Comparison of ENCODE assay signal across 8 mouse cellular contexts in the genomic region with DNA sequence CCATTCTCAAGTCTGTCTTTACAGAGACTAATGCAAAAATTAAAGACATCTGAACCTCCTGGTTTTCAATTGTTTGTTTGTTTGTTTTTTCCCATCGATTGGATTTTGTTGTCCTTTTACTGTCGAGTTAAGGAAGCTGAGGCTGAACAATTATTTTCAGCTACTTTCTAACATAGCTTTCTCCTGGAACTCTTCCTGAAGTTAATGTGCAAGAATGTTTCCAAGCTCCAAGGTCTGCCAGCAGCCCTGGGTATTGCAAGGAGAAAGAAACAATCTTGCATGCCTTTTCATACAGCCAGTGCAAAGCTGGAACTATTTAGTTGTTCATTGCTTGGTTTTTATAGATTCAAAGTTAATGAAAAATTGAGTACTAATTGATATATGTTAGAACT. TPM values are rescaled to one million over a fixed set of nuclear protein-coding genes. Genes with fewer than 3 reads are reported as not detected.
DNase-seq lines count a peak whose midpoint lies in the region; ATAC-seq and TF ChIP-seq lines count a peak whose summit lies in the region.

No protein-coding gene starts in this region.

- no peak for TF ChIP-seq CTCF in ES-Bruce4 (IDR thresholded peaks at IDR 0.05; ENCODE audit: low read depth, low read length)
- no peak for TF ChIP-seq CTCF in thymus, adult 2 months (IDR thresholded peaks at IDR 0.05; ENCODE audit: borderline replicate concordance, control insufficient read depth, extremely low read depth, insufficient read depth, low read length, poor library complexity)

- H3K4me3 ChIP-seq in ES-Bruce4 (ENCODE audit: low read depth, low read length) = peak overlapping the region; percentile 97
- peak overlapping the region; percentile 64 for H3K4me3 ChIP-seq in hindbrain, embryonic 10.5 days
- peak overlapping the region; percentile 61 for H3K4me3 ChIP-seq in liver, embryonic 15.5 days (replicated peaks)
- H3K4me3 ChIP-seq in thymus, adult 2 months (ENCODE audit: control insufficient read depth, insufficient read depth, low read length) = no peak overlapping the region

- no peak for ATAC-seq in liver, embryonic 15.5 days (ENCODE audit: insufficient read depth)

- H3K4me2 ChIP-seq in liver, embryonic 15.5 days = peak overlapping the region; percentile 72

- no peaks in the 10 kb centered on the region for H3K9me3 ChIP-seq in ES-Bruce4 (replicated peaks; ENCODE audit: control insufficient read depth, insufficient read depth, low read length, poor library complexity, severe bottlenecking)
- no peaks in the 10 kb centered on the region for H3K9me3 ChIP-seq in hindbrain, embryonic 10.5 days
- H3K9me3 ChIP-seq in liver, embryonic 15.5 days (replicated peaks) = no peaks in the 10 kb centered on the region

- no peak overlapping the region for H3K27ac ChIP-seq in ES-Bruce4 (ENCODE audit: insufficient read depth, low read length)
- peak overlapping the region; percentile 89 for H3K27ac ChIP-seq in hindbrain, embryonic 10.5 days
- H3K27ac ChIP-seq in liver, embryonic 15.5 days (replicated peaks) = no peak overlapping the region
- no peak overlapping the region for H3K27ac ChIP-seq in thymus, adult 2 months (ENCODE audit: control insufficient read depth, insufficient read depth, low read length)

- 32% methylated on average over 2 of the region's 2 CpGs for WGBS in hindbrain, embryonic 10.5 days
- 11% methylated on average over 2 of the region's 2 CpGs for WGBS in liver, embryonic 15.5 days (ENCODE audit: insufficient replicate concordance)
- WGBS in thymus, adult 2 months = 9% methylated on average over 2 of the region's 2 CpGs

- H3K4me1 ChIP-seq in ES-Bruce4 (ENCODE audit: control insufficient read depth, insufficient read depth, low read length) = no peaks in the 10 kb centered on the region
- peaks cover 16% of the 10 kb centered on the region for H3K4me1 ChIP-seq in hindbrain, embryonic 10.5 days (replicated peaks)
- H3K4me1 ChIP-seq in liver, embryonic 15.5 days (replicated peaks) = no peaks in the 10 kb centered on the region
- H3K4me1 ChIP-seq in thymus, adult 2 months (replicated peaks; ENCODE audit: control insufficient read depth, insufficient read depth, low read length) = no peaks in the 10 kb centered on the region

- peak; percentile 22 to 32 for DNase-seq in adrenal gland, postnatal 36 days
- no peak for DNase-seq in adrenal gland, adult 8-10 months
- DNase-seq in hindbrain, embryonic 10.5 days (ENCODE audit: low spot score) = no peak
- no peak for DNase-seq in right cerebral cortex, postnatal 10 days (ENCODE audit: low spot score in 2 of 2)
- DNase-seq in thymus, adult 2 months = no peak
- no peak for DNase-seq in retina, postnatal 1 day

- H3K36me3 ChIP-seq in ES-Bruce4 (ENCODE audit: control insufficient read depth, insufficient read depth, low read length, poor library complexity, severe bottlenecking) = no peaks in the 10 kb centered on the region
- no peaks in the 10 kb centered on the region for H3K36me3 ChIP-seq in hindbrain, embryonic 10.5 days
- no peaks in the 10 kb centered on the region for H3K36me3 ChIP-seq in liver, embryonic 15.5 days (replicated peaks)
- H3K36me3 ChIP-seq in thymus, adult 2 months (ENCODE audit: control insufficient read depth, insufficient read depth, low read length) = no peaks in the 10 kb centered on the region

- no peaks in the 10 kb centered on the region for H3K27me3 ChIP-seq in ES-Bruce4 (ENCODE audit: control insufficient read depth, insufficient read depth, low read length, poor library complexity, severe bottlenecking)
- H3K27me3 ChIP-seq in hindbrain, embryonic 10.5 days (ENCODE audit: insufficient read depth, poor library complexity, severe bottlenecking) = no peaks in the 10 kb centered on the region
- H3K27me3 ChIP-seq in liver, embryonic 15.5 days = no peaks in the 10 kb centered on the region
- no peaks in the 10 kb centered on the region for H3K27me3 ChIP-seq in thymus, adult 2 months (ENCODE audit: control insufficient read depth, insufficient read depth, low read length)

- H3K9ac ChIP-seq in ES-Bruce4 (ENCODE audit: low read depth, poor library complexity, severe bottlenecking) = peak overlapping the region; percentile 83
- H3K9ac ChIP-seq in liver, embryonic 15.5 days = peak overlapping the region; percentile 47

- no peak for TF ChIP-seq EP300 in ES-Bruce4 (IDR thresholded peaks at IDR 0.05; ENCODE audit: insufficient read depth, low read depth, low read length)

- TF ChIP-seq POLR2A in ES-Bruce4 (IDR thresholded peaks at IDR 0.05; ENCODE audit: insufficient read depth, low read length) = no peak
- TF ChIP-seq POLR2A in thymus, adult 2 months (IDR thresholded peaks at IDR 0.05; ENCODE audit: control insufficient read depth, extremely low read depth, insufficient read depth, low read length, poor library complexity) = no peak

RNA-seq across cellular contexts. Expression of a gene that starts 0.6 kb away (rescaled TPM):
- total RNA-seq in adrenal gland, postnatal 36 days (2021) = 10 to 100 TPM; 40.6 to 62.3 TPM
- total RNA-seq in adrenal gland, adult 8-10 months (2022) = 10 to 100 TPM; 45.3 to 50.1 (median 46.2) TPM
- polyA plus RNA-seq in ES-Bruce4 (2011; ENCODE audit: insufficient read depth, insufficient read length, low read depth, missing spikeins) = 12.1 and 13.0 TPM in 2 replicates
- 12.2 and 17.0 TPM in 2 replicates for polyA plus RNA-seq in hindbrain, embryonic 10.5 days (2016; fragmentation: Nextera tagmentation; extraction: Ambion mirVana)
- 11.9 and 12.3 TPM in 2 replicates for polyA plus RNA-seq in liver, embryonic 15.5 days (2015; fragmentation: Nextera tagmentation; extraction: Ambion mirVana)
- 2.3 and 2.6 TPM in 2 replicates for polyA plus RNA-seq in thymus, adult 2 months (2012; rRNA removed)

Comparison
In these comparisons a context has a peak if more than half of its experiments do, and no peak if none do; other contexts are left out.
1. DNase-seq: peak in adrenal gland, postnatal 36 days (2 of 2); none in adrenal gland, adult 8-10 months (single experiment), hindbrain, embryonic 10.5 days (single experiment), right cerebral cortex, postnatal 10 days (0 of 2), thymus, adult 2 months (single experiment) and retina, postnatal 1 day (single experiment).